ENCODE assay signal across 31 mouse cellular contexts in genomic region chr1:79706707-79707106, GRCm38 (mm10). TPM values are rescaled to one million over a fixed set of nuclear protein-coding genes. Genes with fewer than 3 reads are reported as not detected.
"Had no signal": no experiment of that assay in that cellular context is flagged by ENCODE, and none has a peak within 500 bp of the region (broad histone marks: within the 10 kb centered on the region; RNA-seq: fewer than 3 reads in every experiment).

No protein-coding gene starts in this region.

- DNase-seq: left cerebral cortex, postnatal 4 days; liver; liver, embryonic 13.5 days; liver, postnatal 0 days; lung, adult 18-20 months; lung, adult 2 months; lung, embryonic 14.5 days; lung, postnatal 10 days; lung, postnatal 14 days; lung, postnatal 36 days; lung, postnatal 4 days; midbrain, embryonic 14.5 days had no signal

- H3K9ac ChIP-seq: limb, embryonic 12.5 days; limb, embryonic 13.5 days; limb, embryonic 15.5 days; liver, embryonic 12.5 days; liver, embryonic 13.5 days; liver, embryonic 14.5 days; liver, embryonic 15.5 days; liver, postnatal 0 days; lung, embryonic 14.5 days; lung, embryonic 15.5 days; midbrain, embryonic 12.5 days; midbrain, embryonic 13.5 days; midbrain, embryonic 15.5 days had no signal

- H3K27me3 ChIP-seq: limb, embryonic 12.5 days; limb, embryonic 13.5 days; limb, embryonic 15.5 days; liver, embryonic 12.5 days; liver, embryonic 13.5 days; liver, embryonic 15.5 days; lung, embryonic 15.5 days; megakaryocyte, embryonic 14.5 days; midbrain, embryonic 12.5 days; midbrain, embryonic 13.5 days; midbrain, embryonic 15.5 days had no signal

- ATAC-seq: liver, embryonic 12.5 days; liver, postnatal 0 days; lung, postnatal 0 days; midbrain, embryonic 13.5 days; midbrain, embryonic 15.5 days; midbrain, embryonic 16.5 days had no signal

- H3K4me1 ChIP-seq: limb, embryonic 10.5 days; limb, embryonic 12.5 days; midbrain, embryonic 10.5 days; midbrain, embryonic 12.5 days had no signal

- H3K9me3 ChIP-seq: limb, embryonic 10.5 days; limb, embryonic 12.5 days; limb, embryonic 13.5 days; limb, embryonic 15.5 days; liver, embryonic 12.5 days; liver, embryonic 13.5 days; liver, embryonic 15.5 days; lung, embryonic 15.5 days; megakaryocyte, embryonic 14.5 days; midbrain, embryonic 10.5 days; midbrain, embryonic 12.5 days; midbrain, embryonic 13.5 days; midbrain, embryonic 15.5 days had no signal

- H3K4me2 ChIP-seq: limb, embryonic 12.5 days; limb, embryonic 13.5 days; limb, embryonic 15.5 days; liver, embryonic 11.5 days; liver, embryonic 12.5 days; liver, embryonic 13.5 days; liver, embryonic 15.5 days; lung, embryonic 14.5 days; lung, embryonic 15.5 days; midbrain, embryonic 12.5 days; midbrain, embryonic 13.5 days; midbrain, embryonic 15.5 days had no signal

- H3K27ac ChIP-seq: limb, embryonic 10.5 days; limb, embryonic 12.5 days; limb, embryonic 13.5 days; limb, embryonic 15.5 days; liver, embryonic 12.5 days; liver, embryonic 13.5 days; liver, embryonic 14.5 days; liver, embryonic 15.5 days; lung, embryonic 15.5 days; macrophage; midbrain, embryonic 10.5 days; midbrain, embryonic 12.5 days; midbrain, embryonic 13.5 days; midbrain, embryonic 15.5 days had no signal

- H3K4me3 ChIP-seq: limb, embryonic 10.5 days; limb, embryonic 12.5 days; limb, embryonic 13.5 days; limb, embryonic 15.5 days; liver, embryonic 12.5 days; liver, embryonic 13.5 days; liver, embryonic 15.5 days; lung, embryonic 15.5 days; megakaryocyte, embryonic 14.5 days; midbrain, embryonic 10.5 days; midbrain, embryonic 12.5 days; midbrain, embryonic 13.5 days; midbrain, embryonic 15.5 days; myocyte had no signal

RNA-seq across cellular contexts. Expression of gene Ap1s3, which starts 34.9 kb away (rescaled TPM):
- polyA plus RNA-seq: midbrain, embryonic 14.5 days; neural tube, embryonic 11.5 days had no signal
